Mouse (Mus musculus) neural tube, embryonic 15.5 days (tissue): ENCODE measurements around the gene Mapk10. TPM values are rescaled to one million over a fixed set of nuclear protein-coding genes. Genes with fewer than 3 reads are reported as not detected.

Experiments used
- ATAC-seq: fragments of 200-750 bp; cut with Nextera tagmentation; 2 replicates; pipeline ENCODE4 v1.8.0; 2017; ENCODE audit warnings: mild to moderate bottlenecking, moderate TSS enrichment, moderate library complexity; ENCODE audit not compliant: low FRiP score
- H3K27ac ChIP-seq: fragments of 300-500 bp; sonication (generic); replicated peaks from 2 replicates; pipeline ENCODE4 v1.5.1; 2015; ENCODE audit warnings: mild to moderate bottlenecking, inconsistent platforms
- H3K27me3 ChIP-seq: fragments of 300-500 bp; sonication (generic); replicated peaks from 2 replicates; pipeline ENCODE4 v1.6.1; 2015; ENCODE audit warnings: inconsistent platforms
- H3K36me3 ChIP-seq: fragments of 300-500 bp; sonication (generic); 2 replicates; pipeline ENCODE4 v1.6.1; 2015; ENCODE audit warnings: inconsistent platforms
- H3K4me1 ChIP-seq: fragments of 300-500 bp; sonication (generic); 2 replicates; pipeline ENCODE4 v1.6.1; 2015; ENCODE audit warnings: inconsistent platforms
- H3K4me2 ChIP-seq: fragments of 300-500 bp; sonication (generic); 2 replicates; pipeline ENCODE4 v1.6.1; 2015; ENCODE audit warnings: inconsistent platforms, mild to moderate bottlenecking, moderate library complexity
- H3K4me3 ChIP-seq: fragments of 300-500 bp; sonication (generic); replicated peaks from 2 replicates; pipeline ENCODE4 v1.5.1; 2015; ENCODE audit warnings: mild to moderate bottlenecking, inconsistent platforms
- H3K9ac ChIP-seq: fragments of 300-500 bp; sonication (generic); replicated peaks from 2 replicates; pipeline ENCODE4 v1.6.1; 2015; ENCODE audit warnings: mild to moderate bottlenecking, inconsistent platforms
- H3K9me3 ChIP-seq: fragments of 300-500 bp; sonication (generic); replicated peaks from 2 replicates; pipeline ENCODE4 v1.6.1; 2016; ENCODE audit warnings: inconsistent platforms
- WGBS: fragments of 180-500 bp; shearing (Covaris S2); methylation state at CpG from one replicate; pipeline ENCODE4 v1.1.7; 2015; ENCODE audit warnings: mixed read lengths; 5-methylcytosine and 5-hydroxymethylcytosine counted together
- polyA plus RNA-seq: library from polyadenylated mRNA; unstranded; fragments of >200 nt; fragmentation: Nextera tagmentation; extraction: Ambion mirVana; gene quantifications from 2 replicates; pipeline ENCODE4 v1.2.1, GENCODE M21; 2015

Mapk10 gene
- 78.7 and 90.3 TPM in 2 replicates for polyA plus RNA-seq

DNA sequence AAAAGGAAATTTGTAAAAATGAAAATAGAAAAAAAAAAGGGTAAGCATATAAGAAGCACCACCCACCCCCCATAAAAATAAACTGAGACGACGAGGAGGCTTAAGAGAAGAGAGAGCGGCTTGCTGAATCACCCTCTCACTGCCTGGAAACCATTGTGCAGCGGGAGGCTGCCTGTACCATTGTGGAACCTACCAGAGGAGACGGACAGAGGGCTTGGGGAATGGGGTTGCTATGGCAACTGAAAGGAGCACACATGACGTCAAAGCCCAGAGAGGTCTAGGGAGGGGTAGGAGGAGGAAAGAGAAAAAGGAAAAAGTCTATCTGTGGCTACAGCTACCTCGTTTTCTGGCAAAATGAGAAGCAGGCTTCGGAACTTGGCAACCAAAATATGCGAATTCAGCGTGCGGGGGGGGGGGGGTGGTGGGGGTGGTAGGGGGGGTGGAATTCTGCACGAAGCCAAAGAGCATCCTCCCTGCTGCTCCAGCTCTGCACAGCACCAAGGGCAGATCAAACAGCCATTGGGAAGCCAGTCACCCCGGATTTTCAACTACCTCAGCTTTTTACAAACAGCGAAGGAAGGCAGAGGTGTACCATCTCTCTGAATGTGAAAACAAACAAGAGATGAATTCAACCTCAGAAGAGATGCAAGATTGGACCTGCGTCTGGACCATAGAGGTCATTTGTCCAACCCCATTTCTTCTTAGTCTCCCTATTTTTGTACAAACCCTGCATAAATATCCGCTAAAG, at the start of gene Mapk10:
Mapk10 (minus strand) TSS at position 234 of the 748 bp plus-strand sequence.
- Histone ChIP-seq H3K36me3 (no peaks in the 10 kb centered on the region), H3K27ac (peak within 1 kb of the TSS; percentile 89), H3K27me3 (no peaks in the 10 kb centered on the region), H3K4me1 (peaks cover 25% of the 10 kb centered on the region), H3K4me3 (peak within 1 kb of the TSS; percentile 60), H3K9ac (peak within 1 kb of the TSS; percentile 69), H3K9me3 (0 out of 2 replicates have a peak, but pooled peaks cover 3% of the 10 kb centered on the region), H3K4me2 (peak within 1 kb of the TSS; percentile 63)
- WGBS: 6% methylated on average over 16 of the region's 16 CpGs
- peak; percentile 97 for ATAC-seq

- Histone ChIP-seq H3K27me3 (no peaks in the 10 kb centered on the region), H3K4me3 (no peak overlapping the region), H3K9me3 (no peaks in the 10 kb centered on the region), H3K9ac (no peak overlapping the region), H3K27ac (no peak overlapping the region), H3K4me1 (no peaks in the 10 kb centered on the region), H3K4me2 (no peak overlapping the region), H3K36me3 (no peaks in the 10 kb centered on the region)
- ATAC-seq: no peak
- 92% methylated on average over 5 of the region's 5 CpGs for WGBS
Measured at GRCm38 (mm10) chr5:103256144-103256543, 45.0 kb upstream of the Mapk10 start.

DNA sequence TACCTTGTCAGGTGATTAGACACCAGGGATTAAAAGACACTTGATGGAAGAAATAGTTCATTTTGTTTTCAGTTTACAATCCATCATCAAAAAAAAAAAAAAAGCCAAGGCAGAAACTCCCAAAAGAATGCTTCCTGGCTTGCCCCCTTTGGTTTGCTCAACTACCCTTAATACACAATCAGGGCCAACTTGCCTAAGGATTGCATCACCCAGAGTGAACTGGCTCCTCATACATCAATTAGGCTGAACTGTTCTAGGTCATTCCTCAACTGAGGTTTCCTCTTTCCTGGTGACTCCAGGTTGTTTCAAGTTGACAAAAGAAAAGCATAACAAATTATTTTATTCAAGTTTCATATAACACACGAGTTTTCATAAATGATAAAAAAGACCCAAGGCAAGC, 31.3 kb upstream of the Mapk10 start:
- ATAC-seq: no peak

GRCm38 (mm10) chr5:103231822-103232221, 20.7 kb upstream of the Mapk10 start:
- 88% methylated on average over 4 of the region's 4 CpGs for WGBS
- Histone ChIP-seq H3K9ac (no peak overlapping the region), H3K36me3 (no peaks in the 10 kb centered on the region), H3K4me1 (no peaks in the 10 kb centered on the region), H3K27ac (no peak overlapping the region), H3K27me3 (no peaks in the 10 kb centered on the region), H3K9me3 (no peaks in the 10 kb centered on the region), H3K4me2 (no peak overlapping the region), H3K4me3 (no peak overlapping the region)
- no peak for ATAC-seq

More for the DNA sequence above, 31.3 kb upstream of the Mapk10 start:
- no peaks in the 10 kb centered on the region for H3K36me3 ChIP-seq
- WGBS: 84% methylated on average over 1 of the region's 1 CpGs
- no peaks in the 10 kb centered on the region for H3K4me1 ChIP-seq
- H3K27me3 ChIP-seq: no peaks in the 10 kb centered on the region
- no peak overlapping the region for H3K4me3 ChIP-seq
- no peaks in the 10 kb centered on the region for H3K9me3 ChIP-seq
- H3K9ac ChIP-seq: no peak overlapping the region
- no peak overlapping the region for H3K27ac ChIP-seq
- H3K4me2 ChIP-seq: no peak overlapping the region

DNA sequence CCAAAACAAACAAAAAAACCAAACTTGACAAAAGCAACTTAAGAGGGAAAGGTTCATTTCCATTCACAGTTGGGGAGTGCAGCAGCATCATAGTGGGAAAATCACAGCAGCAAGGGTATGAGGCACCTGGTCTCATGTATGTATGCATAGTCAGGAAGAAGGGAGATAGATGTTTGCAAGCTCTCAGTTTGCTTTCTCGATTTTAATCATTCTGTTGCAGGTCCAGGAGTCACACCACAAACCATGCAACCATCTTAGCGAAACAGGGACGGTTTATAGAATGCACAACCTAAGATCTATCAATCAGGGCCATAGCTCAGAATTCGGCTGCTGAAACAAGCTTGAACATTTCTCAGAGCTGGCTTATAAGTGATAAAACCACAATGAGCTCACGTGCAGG, 19.2 kb upstream of the Mapk10 start:
- Histone ChIP-seq H3K9me3 (no peaks in the 10 kb centered on the region), H3K27me3 (no peaks in the 10 kb centered on the region), H3K27ac (no peak overlapping the region), H3K4me1 (no peaks in the 10 kb centered on the region), H3K9ac (no peak overlapping the region), H3K4me2 (no peak overlapping the region), H3K4me3 (no peak overlapping the region), H3K36me3 (no peaks in the 10 kb centered on the region)
- 92% methylated on average over 5 of the region's 5 CpGs for WGBS
- ATAC-seq: no peak

DNA sequence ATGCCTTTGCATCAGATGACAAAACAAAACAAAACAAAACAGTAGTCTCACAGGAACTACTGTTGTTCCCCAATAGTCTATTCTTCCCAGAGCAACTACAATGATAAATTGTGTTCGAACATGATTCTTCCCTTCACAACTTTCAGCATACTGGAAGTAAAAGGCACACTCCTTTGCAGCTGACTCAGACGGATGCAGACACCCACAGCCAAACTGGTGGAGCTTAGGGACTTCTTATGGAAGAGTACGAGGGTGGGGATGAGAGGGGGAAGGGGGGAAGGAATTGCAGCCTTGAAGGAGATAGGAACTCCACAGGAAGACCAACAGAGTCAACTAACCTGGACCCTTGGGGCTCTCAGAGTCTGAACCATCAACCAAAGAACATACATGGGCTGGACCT, 18.2 kb upstream of the Mapk10 start:
- no peak overlapping the region for H3K4me2 ChIP-seq

GRCm38 (mm10) chr5:103221997-103222396, 10.9 kb upstream of the Mapk10 start:
- no peak overlapping the region for H3K4me3 ChIP-seq
- H3K9me3 ChIP-seq: no peaks in the 10 kb centered on the region
- H3K4me2 ChIP-seq: no peak overlapping the region
- no peak overlapping the region for H3K27ac ChIP-seq
- whole genome bisulfite sequencing: 53% methylated on average over 2 of the region's 2 CpGs
- ATAC-seq: no peak
- no peak overlapping the region for H3K9ac ChIP-seq
- no peaks in the 10 kb centered on the region for H3K36me3 ChIP-seq
- H3K27me3 ChIP-seq: no peaks in the 10 kb centered on the region
- no peaks in the 10 kb centered on the region for H3K4me1 ChIP-seq

More for the DNA sequence above, 18.2 kb upstream of the Mapk10 start:
- 79% methylated on average over 3 of the region's 3 CpGs for WGBS
- ATAC-seq: no peak
- Histone ChIP-seq H3K36me3 (no peaks in the 10 kb centered on the region), H3K4me3 (no peak overlapping the region), H3K9me3 (no peaks in the 10 kb centered on the region), H3K9ac (no peak overlapping the region), H3K27me3 (no peaks in the 10 kb centered on the region), H3K4me1 (no peaks in the 10 kb centered on the region), H3K27ac (no peak overlapping the region)

DNA sequence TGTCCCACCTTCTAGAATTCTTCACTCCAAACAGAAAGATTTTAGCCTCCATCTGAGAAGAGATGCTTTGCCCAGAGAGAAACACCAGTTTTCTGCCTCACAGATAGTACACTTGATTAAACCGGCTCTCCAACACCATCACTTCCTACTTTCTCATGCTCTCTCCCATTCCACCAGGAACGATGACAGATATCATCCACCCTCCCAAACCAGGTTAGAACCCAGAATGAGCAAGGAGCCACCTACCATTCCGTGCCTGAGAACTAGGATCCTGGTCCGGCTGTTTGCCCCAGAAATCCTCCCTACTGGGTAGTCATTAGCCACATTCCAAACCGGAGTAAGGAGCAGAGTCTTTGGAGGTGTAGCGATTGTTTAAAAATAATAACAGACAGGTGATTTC, 490 bp downstream of the Mapk10 start:
- ATAC-seq: peak; percentile 42
- H3K36me3 ChIP-seq: no peaks in the 10 kb centered on the region
- WGBS: 13% methylated on average over 6 of the region's 6 CpGs
- H3K27me3 ChIP-seq: no peaks in the 10 kb centered on the region
- peaks cover 26% of the 10 kb centered on the region for H3K4me1 ChIP-seq
- H3K9me3 ChIP-seq: no peaks in the 10 kb centered on the region
- H3K9ac ChIP-seq: peak overlapping the region; percentile 69
- H3K4me3 ChIP-seq: peak overlapping the region; percentile 60
- peak overlapping the region; percentile 89 for H3K27ac ChIP-seq
- peak overlapping the region; percentile 63 for H3K4me2 ChIP-seq

DNA sequence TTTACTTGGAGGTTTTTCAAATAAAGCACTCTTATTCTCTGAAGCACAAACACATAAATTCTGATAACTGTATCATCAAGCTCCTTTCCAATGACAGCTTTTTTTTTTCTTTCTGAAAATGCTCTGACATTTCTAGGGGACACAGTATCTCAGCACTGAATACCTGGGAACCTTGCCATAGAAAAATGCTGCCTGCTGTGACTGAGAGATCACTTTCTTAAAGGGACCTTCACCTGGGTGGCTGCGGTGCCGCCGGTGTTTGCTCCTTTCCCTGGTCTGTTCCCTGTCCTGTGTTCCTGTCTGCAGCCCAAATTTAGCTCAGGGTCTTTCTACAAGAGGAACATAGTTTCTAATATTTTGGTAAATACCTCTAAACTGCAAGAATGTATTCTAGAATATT, 1.1 kb downstream of the Mapk10 start:
- H3K4me3 ChIP-seq: peak overlapping the region; percentile 60
- H3K4me2 ChIP-seq: peak overlapping the region; percentile 63
- WGBS: 22% methylated on average over 3 of the region's 3 CpGs
- peaks cover 26% of the 10 kb centered on the region for H3K4me1 ChIP-seq
- no peaks in the 10 kb centered on the region for H3K27me3 ChIP-seq
- H3K36me3 ChIP-seq: peaks cover 4% of the 10 kb centered on the region; the same call in 1 of the 2 replicates
- no peak for ATAC-seq
- peak overlapping the region; percentile 89 for H3K27ac ChIP-seq
- H3K9ac ChIP-seq: peak overlapping the region; percentile 69
- no peaks in the 10 kb centered on the region for H3K9me3 ChIP-seq

- Histone ChIP-seq H3K27me3 (no peaks in the 10 kb centered on the region), H3K4me3 (peak overlapping the region; percentile 60), H3K4me1 (peaks cover 26% of the 10 kb centered on the region), H3K36me3 (peaks cover 7% of the 10 kb centered on the region; the same call in 1 of the 2 replicates), H3K27ac (peak overlapping the region; percentile 89), H3K9ac (peak overlapping the region; percentile 69), H3K9me3 (no peaks in the 10 kb centered on the region), H3K4me2 (peak overlapping the region; percentile 63)
- 21% methylated on average over 6 of the region's 6 CpGs for WGBS
- 0 out of 2 replicates have a peak, but pooled peaks have one; percentile 27 for ATAC-seq
Measured at GRCm38 (mm10) chr5:103209486-103209885, 1.6 kb downstream of the Mapk10 start.

- peak overlapping the region; percentile 63 for H3K4me2 ChIP-seq
- no peaks in the 10 kb centered on the region for H3K27me3 ChIP-seq
- peaks cover 8% of the 10 kb centered on the region; the same call in 1 of the 2 replicates for H3K36me3 ChIP-seq
- ATAC-seq: 0 out of 2 replicates have a peak, but pooled peaks have one; percentile 7
- H3K4me1 ChIP-seq: peaks cover 26% of the 10 kb centered on the region
- H3K27ac ChIP-seq: peak overlapping the region; percentile 89
- H3K4me3 ChIP-seq: peak overlapping the region; percentile 60
- 29% methylated on average over 8 of the region's 8 CpGs for WGBS
- H3K9ac ChIP-seq: peak overlapping the region; percentile 69
- no peaks in the 10 kb centered on the region for H3K9me3 ChIP-seq
Measured at GRCm38 (mm10) chr5:103208869-103209268, 2.3 kb downstream of the Mapk10 start.

- ATAC-seq: no peak
- WGBS: 28% methylated on average over 10 of the region's 10 CpGs
- Histone ChIP-seq H3K4me3 (peak overlapping the region; percentile 60), H3K27ac (peak overlapping the region; percentile 89), H3K4me1 (peaks cover 26% of the 10 kb centered on the region), H3K9me3 (no peaks in the 10 kb centered on the region), H3K36me3 (peaks cover 10% of the 10 kb centered on the region; the same call in 1 of the 2 replicates), H3K27me3 (no peaks in the 10 kb centered on the region), H3K9ac (peak overlapping the region; percentile 69), H3K4me2 (peak overlapping the region; percentile 63)
Measured at GRCm38 (mm10) chr5:103208021-103208511, 3.1 kb downstream of the Mapk10 start.
